Mouse (Mus musculus) frontal cortex, postnatal 10 days (tissue): ENCODE results near the gene Ndufa7.
"Not testable (repeated sequence)": the region's sequence is repeated elsewhere in the genome, so short reads cannot be mapped to it uniquely, and the experiment has no call there.

ENCODE experiments used
- DNase-seq, 2 experiments: peaks; one replicate each; pipeline ENCODE4 v3.0.0; 2022; ENCODE audit warnings: low spot score in 2 of 2, mixed read lengths in 1 of 2

The Ndufa7 gene

GRCm38 (mm10) chr17:33875797-33876196 is 51.4 kb downstream of the Ndufa7 start:
- not testable (repeated sequence) for DNase-seq

GRCm38 (mm10) chr17:33884320-33884719 is 59.9 kb downstream of the Ndufa7 start:
- not testable (repeated sequence) for DNase-seq

DNA sequence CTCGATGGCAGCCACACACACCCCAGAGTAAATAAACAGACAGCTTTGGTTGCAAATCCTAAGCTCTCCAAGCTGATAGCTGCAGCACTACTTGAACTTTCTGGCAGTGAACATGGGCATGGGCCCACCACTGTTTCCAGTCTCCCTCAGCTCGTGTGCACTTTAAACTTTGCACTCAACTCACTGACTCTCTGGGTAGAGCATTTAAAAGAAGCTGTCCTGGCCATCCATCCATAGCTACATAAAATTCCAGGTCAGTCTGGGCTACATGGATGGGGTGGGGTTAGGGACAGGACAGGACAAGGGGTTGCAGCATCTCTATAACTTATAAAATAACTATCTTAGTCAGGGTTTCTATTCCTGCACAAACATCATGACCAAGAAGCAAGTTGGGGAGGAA is 63.4 kb downstream of the Ndufa7 start:
- DNase-seq = not testable (repeated sequence)
